Mouse (Mus musculus) bone marrow, adult 2 months (tissue): Measurements from ENCODE around the gene Cirbp.

ENCODE experiments used
- CTCF ChIP-seq: fragments of 200-500 bp; IDR thresholded peaks from 2 replicates; pipeline ENCODE4 v1.5.1; 2011; ENCODE audit warnings: low read length, control low read depth; ENCODE audit not compliant: control insufficient read depth, insufficient read depth
- POLR2A ChIP-seq: fragments of 200-500 bp; IDR thresholded peaks from 2 replicates; pipeline ENCODE4 v1.6.1; 2011; ENCODE audit warnings: low read depth, mild to moderate bottlenecking, control low read depth, low read length, borderline replicate concordance; ENCODE audit not compliant: control insufficient read depth

DNA sequence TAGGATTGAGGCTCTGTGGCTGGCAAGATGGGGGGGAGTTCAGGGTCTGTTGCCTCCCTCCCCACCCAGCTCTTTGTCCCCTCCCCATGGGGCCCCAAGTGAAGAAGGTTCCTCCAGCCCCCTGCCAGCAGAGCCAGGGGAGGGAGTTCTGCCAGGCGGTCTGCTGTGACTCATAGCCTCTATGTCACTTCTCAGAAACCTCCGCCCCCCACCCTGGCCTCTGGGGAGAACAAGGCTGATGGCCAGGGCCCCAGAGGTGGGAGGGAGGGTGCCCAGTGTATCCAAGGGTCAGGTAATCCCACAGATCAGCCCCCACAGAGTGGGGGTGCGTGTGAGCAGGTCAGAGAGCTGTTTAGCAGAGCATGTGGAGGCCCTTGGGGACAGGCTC is 12.9 kb upstream of the Cirbp start:
- TF ChIP-seq CTCF = no peak
- TF ChIP-seq POLR2A = no peak
